Mouse (Mus musculus): ENCODE measurements around the gene Cyp2u1. TPM values are rescaled to one million over a fixed set of nuclear protein-coding genes. Genes with fewer than 3 reads are reported as not detected.

Gene Cyp2u1
- polyA plus RNA-seq, 1 experiment from 2014 or later: 5.4 TPM

GRCm38 (mm10) chr3:131270381-131270780 lies 32.6 kb downstream of the Cyp2u1 start:
- H3K4me1 ChIP-seq (replicated peaks): peaks cover 12% of the 10 kb centered on the region
- no peak for ATAC-seq (ENCODE audit: low FRiP score)
- 48% methylated on average over 6 of the region's 6 CpGs for WGBS
- H3K27ac ChIP-seq: no peak overlapping the region
- H3K9me3 ChIP-seq: no peaks in the 10 kb centered on the region
- 0 out of 2 replicates have a peak, but pooled peaks cover 3% of the 10 kb centered on the region for H3K27me3 ChIP-seq
- no peak overlapping the region for H3K9ac ChIP-seq
- H3K36me3 ChIP-seq: no peaks in the 10 kb centered on the region
- peak overlapping the region; percentile 87 for H3K4me2 ChIP-seq
- 0 out of 2 replicates have a peak overlapping the region, but pooled peaks have one; percentile 68 for H3K4me3 ChIP-seq

GRCm38 (mm10) chr3:131266366-131267050 lies 36.5 kb downstream of the Cyp2u1 start:
- Histone ChIP-seq H3K27ac (no peak overlapping the region), H3K4me1 (replicated peaks) (peaks cover 12% of the 10 kb centered on the region), H3K9me3 (no peaks in the 10 kb centered on the region), H3K4me3 (no peak overlapping the region), H3K9ac (no peak overlapping the region), H3K36me3 (no peaks in the 10 kb centered on the region), H3K4me2 (no peak overlapping the region), H3K27me3 (0 out of 2 replicates have a peak, but pooled peaks cover 3% of the 10 kb centered on the region)
- WGBS: 94% methylated on average over 3 of the region's 3 CpGs
- ATAC-seq (ENCODE audit: low FRiP score): no peak

- no peak for ATAC-seq (ENCODE audit: low FRiP score)
- WGBS: 87% methylated on average over 8 of the region's 8 CpGs
- Histone ChIP-seq H3K27ac (no peak overlapping the region), H3K9me3 (no peaks in the 10 kb centered on the region), H3K4me2 (no peak overlapping the region), H3K9ac (no peak overlapping the region), H3K4me1 (replicated peaks) (peaks cover 2% of the 10 kb centered on the region; the same call in 1 of the 2 replicates), H3K27me3 (no peaks in the 10 kb centered on the region), H3K36me3 (no peaks in the 10 kb centered on the region), H3K4me3 (no peak overlapping the region)
These were observed 37.5 kb downstream of the Cyp2u1 start for GRCm38 (mm10) chr3:131265516-131265915.

DNA sequence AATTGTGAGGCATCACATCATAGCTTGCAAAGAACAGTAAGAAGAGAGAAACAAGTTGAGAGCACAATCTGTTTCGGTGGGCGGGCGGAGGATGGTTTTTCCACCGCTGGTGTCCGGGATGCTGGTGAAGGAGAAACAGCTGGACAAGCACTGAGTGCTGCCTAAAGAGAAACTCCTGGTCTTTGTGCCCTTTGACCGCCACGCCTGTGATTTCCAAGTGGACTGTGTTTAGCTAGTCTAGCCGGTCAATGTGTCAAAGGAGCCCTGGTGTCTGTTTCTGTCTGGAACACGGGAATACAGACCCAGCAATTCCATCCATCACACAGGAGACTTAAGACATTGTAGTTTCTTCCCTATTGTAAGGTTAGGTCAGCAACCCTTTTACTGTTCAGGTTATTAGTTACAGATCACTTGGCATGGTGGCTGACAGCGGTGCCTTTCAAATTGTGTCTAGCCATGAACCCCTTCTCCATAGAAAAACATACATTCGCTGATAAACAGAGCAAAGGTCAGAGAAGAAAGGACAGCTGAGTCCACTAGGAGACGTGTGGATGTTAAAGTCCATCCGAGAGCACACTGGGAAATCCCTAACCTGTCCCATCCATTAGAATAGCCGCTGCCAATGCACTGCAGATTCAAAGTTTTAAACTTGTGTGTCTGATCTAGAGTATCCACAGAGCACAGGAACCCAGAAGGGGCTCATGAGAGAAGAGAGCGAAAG lies 39.1 kb downstream of the Cyp2u1 start:
- Histone ChIP-seq H3K9ac (no peak overlapping the region), H3K36me3 (no peaks in the 10 kb centered on the region), H3K27ac (no peak overlapping the region), H3K9me3 (no peaks in the 10 kb centered on the region), H3K4me2 (no peak overlapping the region), H3K27me3 (no peaks in the 10 kb centered on the region), H3K4me3 (no peak overlapping the region), H3K4me1 (replicated peaks) (no peaks in the 10 kb centered on the region)
- ATAC-seq (ENCODE audit: low FRiP score): no peak
- 44% methylated on average over 15 of the region's 15 CpGs for WGBS

DNA sequence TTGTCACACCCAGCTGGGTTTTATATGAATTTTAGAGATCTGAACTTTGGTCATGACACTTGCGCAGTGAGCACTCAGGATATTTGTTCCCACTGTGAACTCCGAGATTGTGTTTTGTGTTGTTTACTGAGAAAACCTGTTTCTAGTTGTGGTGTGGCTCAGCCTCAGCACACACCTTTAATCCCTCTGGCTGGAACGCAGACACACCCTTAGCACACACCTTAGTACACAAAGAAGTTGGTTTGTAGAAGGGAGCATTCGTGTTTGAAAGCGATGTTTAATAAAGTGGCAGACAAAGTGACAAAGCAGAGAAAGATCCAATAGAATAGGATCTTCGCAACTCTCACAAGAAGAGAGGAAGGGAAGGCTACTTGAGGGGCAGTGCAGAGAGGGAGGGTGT lies 42.6 kb downstream of the Cyp2u1 start:
- no peaks in the 10 kb centered on the region for H3K36me3 ChIP-seq
- no peak for ATAC-seq (ENCODE audit: low FRiP score)
- no peaks in the 10 kb centered on the region for H3K4me1 ChIP-seq (replicated peaks)
- no peak overlapping the region for H3K4me3 ChIP-seq
- H3K27me3 ChIP-seq: no peaks in the 10 kb centered on the region
- 95% methylated on average over 6 of the region's 6 CpGs for WGBS
- no peaks in the 10 kb centered on the region for H3K9me3 ChIP-seq
- no peak overlapping the region for H3K27ac ChIP-seq
- H3K9ac ChIP-seq: no peak overlapping the region
- no peak overlapping the region for H3K4me2 ChIP-seq

GRCm38 (mm10) chr3:131259392-131259965 lies 43.5 kb downstream of the Cyp2u1 start:
- H3K36me3 ChIP-seq: no peaks in the 10 kb centered on the region
- no peaks in the 10 kb centered on the region for H3K4me1 ChIP-seq (replicated peaks)
- H3K4me2 ChIP-seq: no peak overlapping the region
- H3K27me3 ChIP-seq: no peaks in the 10 kb centered on the region
- no peak overlapping the region for H3K9ac ChIP-seq
- no peak overlapping the region for H3K4me3 ChIP-seq
- no peak overlapping the region for H3K27ac ChIP-seq
- no peak for ATAC-seq (ENCODE audit: low FRiP score)
- no peaks in the 10 kb centered on the region for H3K9me3 ChIP-seq
- 94% methylated on average over 9 of the region's 9 CpGs for WGBS

DNA sequence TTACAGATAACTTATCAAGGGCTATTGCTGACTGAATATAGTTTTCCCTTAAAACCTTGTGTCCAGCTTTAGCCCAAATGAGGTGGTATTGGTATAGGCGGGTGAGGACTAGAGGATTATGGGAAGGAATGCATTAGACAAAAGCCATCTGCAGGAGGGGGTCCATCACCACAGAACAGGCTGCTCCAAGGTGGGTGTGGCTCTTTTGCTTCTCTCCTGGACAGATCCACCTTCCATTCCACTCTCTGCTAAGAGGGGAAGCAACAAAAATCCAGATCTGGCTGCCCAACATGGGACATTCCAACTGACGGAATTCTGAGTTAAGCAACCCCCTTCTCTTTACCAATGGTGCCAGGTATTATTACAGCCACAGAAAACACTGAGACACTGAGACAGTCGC lies 44.1 kb downstream of the Cyp2u1 start:
- H3K9me3 ChIP-seq: no peaks in the 10 kb centered on the region
- H3K36me3 ChIP-seq: no peaks in the 10 kb centered on the region
- no peaks in the 10 kb centered on the region for H3K27me3 ChIP-seq
- H3K4me2 ChIP-seq: no peak overlapping the region
- WGBS: 85% methylated on average over 3 of the region's 3 CpGs
- no peak overlapping the region for H3K9ac ChIP-seq
- H3K4me3 ChIP-seq: no peak overlapping the region
- no peak overlapping the region for H3K27ac ChIP-seq
- no peaks in the 10 kb centered on the region for H3K4me1 ChIP-seq (replicated peaks)
- no peak for ATAC-seq (ENCODE audit: low FRiP score)

- no peak overlapping the region for H3K9ac ChIP-seq
- no peaks in the 10 kb centered on the region for H3K9me3 ChIP-seq
- no peak overlapping the region for H3K27ac ChIP-seq
- H3K4me2 ChIP-seq: no peak overlapping the region
- H3K27me3 ChIP-seq: no peaks in the 10 kb centered on the region
- ATAC-seq (ENCODE audit: low FRiP score): no peak
- no peaks in the 10 kb centered on the region for H3K36me3 ChIP-seq
- WGBS: 100% methylated on average over 3 of the region's 3 CpGs
- no peaks in the 10 kb centered on the region for H3K4me1 ChIP-seq (replicated peaks)
- no peak overlapping the region for H3K4me3 ChIP-seq
These were observed 47.5 kb downstream of the Cyp2u1 start for GRCm38 (mm10) chr3:131255399-131255981.

DNA sequence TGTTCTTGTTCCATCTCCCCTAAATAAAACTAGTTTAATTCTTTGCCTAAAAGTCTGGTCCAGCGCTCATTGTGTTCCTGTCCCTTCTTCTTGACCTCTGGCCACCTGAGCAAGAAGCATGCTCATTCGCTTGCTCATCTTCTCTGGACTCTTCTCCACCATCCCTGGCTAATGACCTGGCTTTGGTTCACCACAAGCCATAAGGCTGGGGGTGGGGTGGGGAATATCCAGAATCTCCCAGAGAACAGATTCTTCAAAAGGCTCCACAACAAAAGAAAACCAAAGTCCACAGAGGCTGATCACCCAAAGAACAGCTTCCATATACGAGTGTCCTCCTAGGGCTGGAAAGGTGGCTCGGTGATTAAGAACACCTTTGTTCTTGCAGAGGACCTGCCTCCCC lies 48.0 kb downstream of the Cyp2u1 start:
- Histone ChIP-seq H3K36me3 (no peaks in the 10 kb centered on the region), H3K9me3 (no peaks in the 10 kb centered on the region), H3K27ac (no peak overlapping the region), H3K4me1 (replicated peaks) (no peaks in the 10 kb centered on the region), H3K4me3 (no peak overlapping the region), H3K27me3 (no peaks in the 10 kb centered on the region), H3K4me2 (no peak overlapping the region), H3K9ac (no peak overlapping the region)
- WGBS: 92% methylated on average over 4 of the region's 4 CpGs
- no peak for ATAC-seq (ENCODE audit: low FRiP score)

DNA sequence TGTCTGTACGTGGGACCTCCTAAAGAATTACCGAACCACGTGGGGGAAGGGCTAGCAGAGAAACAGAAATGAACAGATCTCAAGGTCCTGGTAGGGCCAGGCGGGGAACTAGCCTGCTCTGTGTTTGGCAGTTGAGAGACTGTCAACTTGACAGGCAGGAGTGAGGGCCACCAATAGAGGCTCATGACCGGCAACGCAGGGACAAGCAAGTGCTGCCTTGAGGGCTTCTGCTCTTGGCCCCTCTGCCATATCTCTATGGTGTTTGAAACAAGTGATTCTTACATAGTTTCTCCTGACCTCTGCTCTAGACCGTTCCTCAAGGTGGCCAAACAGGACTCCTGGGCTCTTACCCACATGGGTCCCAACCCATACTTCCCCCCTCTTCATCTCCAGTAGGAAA lies 51.4 kb downstream of the Cyp2u1 start:
- no peak for ATAC-seq (ENCODE audit: low FRiP score)
- no peaks in the 10 kb centered on the region for H3K27me3 ChIP-seq
- H3K4me2 ChIP-seq: no peak overlapping the region
- no peaks in the 10 kb centered on the region for H3K4me1 ChIP-seq (replicated peaks)
- WGBS: 93% methylated on average over 7 of the region's 7 CpGs
- no peaks in the 10 kb centered on the region for H3K9me3 ChIP-seq
- H3K9ac ChIP-seq: no peak overlapping the region
- H3K4me3 ChIP-seq: no peak overlapping the region
- no peaks in the 10 kb centered on the region for H3K36me3 ChIP-seq
- no peak overlapping the region for H3K27ac ChIP-seq

GRCm38 (mm10) chr3:131250978-131251377 lies 52.0 kb downstream of the Cyp2u1 start:
- WGBS: 90% methylated on average over 13 of the region's 13 CpGs
- no peak overlapping the region for H3K27ac ChIP-seq
- ATAC-seq (ENCODE audit: low FRiP score): no peak
- no peaks in the 10 kb centered on the region for H3K4me1 ChIP-seq (replicated peaks)
- no peak overlapping the region for H3K9ac ChIP-seq
- H3K4me3 ChIP-seq: no peak overlapping the region
- no peak overlapping the region for H3K4me2 ChIP-seq
- no peaks in the 10 kb centered on the region for H3K9me3 ChIP-seq
- no peaks in the 10 kb centered on the region for H3K27me3 ChIP-seq
- no peaks in the 10 kb centered on the region for H3K36me3 ChIP-seq

DNA sequence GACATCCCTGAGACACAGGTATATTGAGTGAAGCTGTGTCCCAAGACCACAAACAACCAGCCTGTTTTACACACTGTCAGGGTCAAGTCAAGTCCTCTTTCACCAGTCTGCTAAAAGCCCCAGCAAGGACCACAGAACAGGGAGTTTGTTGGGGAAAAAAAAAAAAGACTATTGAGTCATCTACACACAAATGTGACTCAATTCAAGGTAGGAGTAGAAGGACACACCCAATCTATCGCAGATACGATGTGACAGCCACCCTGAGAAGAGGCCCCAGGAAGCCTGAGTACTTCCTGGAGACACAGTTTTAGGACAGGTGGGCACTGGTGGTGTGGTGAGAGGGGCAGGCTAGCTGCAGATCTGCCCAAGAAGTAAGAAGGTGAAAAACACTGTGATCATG lies 52.7 kb downstream of the Cyp2u1 start:
- WGBS: 88% methylated on average over 2 of the region's 2 CpGs
- H3K9me3 ChIP-seq: no peaks in the 10 kb centered on the region
- no peak for ATAC-seq (ENCODE audit: low FRiP score)

More for the DNA sequence above, 52.7 kb downstream of the Cyp2u1 start:
- Histone ChIP-seq H3K4me2 (no peak overlapping the region), H3K9ac (no peak overlapping the region), H3K27me3 (no peaks in the 10 kb centered on the region), H3K27ac (no peak overlapping the region), H3K36me3 (no peaks in the 10 kb centered on the region), H3K4me3 (no peak overlapping the region), H3K4me1 (replicated peaks) (no peaks in the 10 kb centered on the region)
